ENCODE assay signal across 9 mouse cellular contexts in the genomic region with DNA sequence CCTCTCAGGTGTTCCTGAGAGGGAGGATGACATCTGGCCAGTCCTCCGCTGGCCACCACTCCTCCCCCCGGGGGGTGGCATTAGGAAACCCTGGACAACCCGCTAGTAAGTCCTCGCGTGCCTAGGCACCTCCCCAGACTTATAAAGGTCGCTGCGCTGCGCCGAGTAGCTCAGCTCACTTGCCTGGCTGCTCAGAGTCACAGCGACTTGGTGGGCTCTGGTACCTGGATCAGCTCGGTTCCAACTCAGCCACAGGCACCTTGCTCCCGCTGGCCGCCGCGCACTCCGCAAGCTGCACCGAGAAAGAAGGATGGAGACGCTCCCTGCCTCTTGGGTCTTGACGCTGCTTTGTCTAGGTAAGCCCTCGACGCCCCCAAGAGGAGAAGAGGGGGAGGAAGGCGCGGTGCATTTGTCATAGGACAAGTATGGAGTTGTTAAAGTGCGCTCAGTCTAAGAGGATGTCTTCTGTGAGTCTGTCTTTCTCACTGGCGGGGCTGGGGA. TPM values are rescaled to one million over a fixed set of nuclear protein-coding genes. Genes with fewer than 3 reads are reported as not detected.
DNase-seq lines count a peak whose midpoint lies in the region; ATAC-seq and TF ChIP-seq lines count a peak whose summit lies in the region.
"Had no signal": no experiment of that assay in that cellular context is flagged by ENCODE, and none has a peak within 500 bp of the region (broad histone marks: within the 10 kb centered on the region; RNA-seq: fewer than 3 reads in every experiment).

A gene (plus strand): TSS at position 173 of the 501 bp plus-strand sequence.

- no peaks in the 10 kb centered on the region for H3K36me3 ChIP-seq in testis, adult 2 months (ENCODE audit: control insufficient read depth, insufficient read depth, low read length)
- no peaks in the 10 kb centered on the region for H3K36me3 ChIP-seq in embryonic facial prominence, embryonic 15.5 days
- no peaks in the 10 kb centered on the region for H3K36me3 ChIP-seq in hindbrain, postnatal 0 days (ENCODE audit: insufficient read depth, low read length)
- no peaks in the 10 kb centered on the region for H3K36me3 ChIP-seq in midbrain, embryonic 11.5 days (ENCODE audit: control insufficient read depth, insufficient read depth, low read length)

- TF ChIP-seq CTCF in testis, adult 2 months (IDR thresholded peaks at IDR 0.05; ENCODE audit: control insufficient read depth, insufficient read depth, insufficient replicate concordance, low read depth, low read length), result no peak
- TF ChIP-seq CTCF in hindbrain, postnatal 0 days (IDR thresholded peaks at IDR 0.05; ENCODE audit: low read depth), result no peak

- DNase-seq in testis, postnatal 14 days (ENCODE audit: low spot score), result no peak
- DNase-seq in hindbrain, postnatal 0 days (ENCODE audit: low spot score), result peak; percentile 12
- peak; percentile 91 for DNase-seq in midbrain, embryonic 11.5 days (ENCODE audit: low spot score, missing footprints)
- no peak for DNase-seq in B cell, adult 2 months
- DNase-seq in left cerebral cortex, postnatal 36 days (ENCODE audit: low spot score in 2 of 2), result no peak

- H3K4me3 ChIP-seq in testis, adult 2 months (ENCODE audit: control insufficient read depth, low read depth, low read length), result peak within 1 kb of the TSS; percentile 58
- peak within 1 kb of the TSS; percentile 28 for H3K4me3 ChIP-seq in embryonic facial prominence, embryonic 15.5 days (replicated peaks)
- peak within 1 kb of the TSS; percentile 30 for H3K4me3 ChIP-seq in hindbrain, postnatal 0 days (ENCODE audit: low read length)
- peak within 1 kb of the TSS; percentile 35 for H3K4me3 ChIP-seq in midbrain, embryonic 11.5 days (ENCODE audit: low read depth, low read length)

- peaks cover 7% of the 10 kb centered on the region for H3K4me1 ChIP-seq in testis, adult 2 months (ENCODE audit: control insufficient read depth, insufficient read depth, low read length)
- H3K4me1 ChIP-seq in embryonic facial prominence, embryonic 15.5 days, result peaks cover 6% of the 10 kb centered on the region; the same call in 1 of the 2 replicates
- no peaks in the 10 kb centered on the region for H3K4me1 ChIP-seq in hindbrain, postnatal 0 days (ENCODE audit: insufficient read depth, low read length)
- no peaks in the 10 kb centered on the region; the same call in 1 of the 2 replicates for H3K4me1 ChIP-seq in midbrain, embryonic 11.5 days (ENCODE audit: control insufficient read depth, insufficient read depth, low read length)

- peak within 1 kb of the TSS; percentile 50 for H3K4me2 ChIP-seq in embryonic facial prominence, embryonic 15.5 days (replicated peaks)
- peak within 1 kb of the TSS; percentile 67 for H3K4me2 ChIP-seq in hindbrain, postnatal 0 days (ENCODE audit: low read depth, low read length)
- peak within 1 kb of the TSS; percentile 64 for H3K4me2 ChIP-seq in midbrain, embryonic 11.5 days

- no peaks in the 10 kb centered on the region for H3K27me3 ChIP-seq in testis, adult 2 months (ENCODE audit: control insufficient read depth, insufficient read depth, low read length)
- H3K27me3 ChIP-seq in embryonic facial prominence, embryonic 15.5 days, result peaks cover 12% of the 10 kb centered on the region; the same call in 1 of the 2 replicates
- peaks cover 11% of the 10 kb centered on the region for H3K27me3 ChIP-seq in hindbrain, postnatal 0 days (ENCODE audit: insufficient read depth, low read length)
- no peaks in the 10 kb centered on the region for H3K27me3 ChIP-seq in midbrain, embryonic 11.5 days (ENCODE audit: control insufficient read depth, insufficient read depth, low read length)

- peak within 1 kb of the TSS; percentile 12; the same call in 1 of the 2 replicates for H3K27ac ChIP-seq in testis, adult 2 months (ENCODE audit: control insufficient read depth, insufficient read depth, low read depth, low read length)
- no peak within 1 kb of the TSS for H3K27ac ChIP-seq in embryonic facial prominence, embryonic 15.5 days (replicated peaks)
- no peak within 1 kb of the TSS for H3K27ac ChIP-seq in hindbrain, postnatal 0 days
- H3K27ac ChIP-seq in midbrain, embryonic 11.5 days (ENCODE audit: low read depth, low read length), result no peak within 1 kb of the TSS

- 0 out of 2 replicates have a peak, but pooled peaks have one; percentile 57 for ATAC-seq in embryonic facial prominence, embryonic 15.5 days (ENCODE audit: insufficient number of reproducible peaks, low FRiP score, low TSS enrichment, low read depth)
- no peak for ATAC-seq in hindbrain, postnatal 0 days
- ATAC-seq in midbrain, embryonic 11.5 days (ENCODE audit: low FRiP score), result peak; percentile 85
- ATAC-seq in activated CD4-positive, CD25-positive, alpha-beta regulatory T cell, adult 4 months, result no peak

- intact Hi-C loops in left cerebral cortex, postnatal 36 days (cut with DNase I), result no loop called here

- no peak for TF ChIP-seq POLR2A in testis, adult 2 months (IDR thresholded peaks at IDR 0.05; ENCODE audit: control insufficient read depth, low read depth, low read length)

- no peak within 1 kb of the TSS for H3K9ac ChIP-seq in embryonic facial prominence, embryonic 15.5 days
- no peak within 1 kb of the TSS for H3K9ac ChIP-seq in hindbrain, postnatal 0 days (replicated peaks; ENCODE audit: low read length)
- H3K9ac ChIP-seq in midbrain, embryonic 11.5 days (ENCODE audit: low read length), result peak within 1 kb of the TSS; percentile 53

- no peaks in the 10 kb centered on the region for H3K9me3 ChIP-seq in embryonic facial prominence, embryonic 15.5 days (replicated peaks)
- no peaks in the 10 kb centered on the region for H3K9me3 ChIP-seq in hindbrain, postnatal 0 days (ENCODE audit: low read length)
- no peaks in the 10 kb centered on the region for H3K9me3 ChIP-seq in midbrain, embryonic 11.5 days (ENCODE audit: control insufficient read depth, low read length)

- 1% methylated on average over 25 of the region's 25 CpGs for WGBS in embryonic facial prominence, embryonic 15.5 days
- WGBS in hindbrain, postnatal 0 days, result 2% methylated on average over 25 of the region's 25 CpGs
- WGBS in midbrain, embryonic 11.5 days, result 1% methylated on average over 25 of the region's 25 CpGs

RNA-seq across cellular contexts. Expression of the gene that starts here (rescaled TPM):
- not detected in 2 replicates for polyA plus RNA-seq in testis, adult 2 months (2012; rRNA removed)
- polyA plus RNA-seq in embryonic facial prominence, embryonic 15.5 days (2015; fragmentation: Nextera tagmentation; extraction: Ambion mirVana), result 0.56 and 0.60 TPM in 2 replicates
- not detected in 2 replicates for total RNA-seq in hindbrain, postnatal 0 days (2014; rRNA removed)
- polyA plus RNA-seq in hindbrain, postnatal 0 days (2015; fragmentation: Nextera tagmentation; extraction: Ambion mirVana), result not detected in 2 replicates
- polyA plus RNA-seq in midbrain, embryonic 11.5 days (2014; fragmentation: Nextera tagmentation; extraction: Ambion mirVana), result not detected in 2 replicates
- not detected for polyA plus RNA-seq in activated CD4-positive, CD25-positive, alpha-beta regulatory T cell, adult 4 months (2017; shearing (Covaris generic))
- not detected for total RNA-seq in left cerebral cortex, postnatal 36 days (2021)
- polyA plus RNA-seq: spleen, adult 2 months had no signal

Comparison
In these comparisons a context has a peak if more than half of its experiments do, and no peak if none do; other contexts are left out.
1. Peak in ATAC-seq, H3K4me3 ChIP-seq and H3K4me2 ChIP-seq in embryonic facial prominence, embryonic 15.5 days; RNA of the gene not detected or under 1 TPM.
2. Peak in DNase-seq, H3K4me3 ChIP-seq and H3K4me2 ChIP-seq in hindbrain, postnatal 0 days; RNA of the gene not detected or under 1 TPM.
3. Peak in DNase-seq, ATAC-seq, H3K4me3 ChIP-seq, H3K9ac ChIP-seq and H3K4me2 ChIP-seq in midbrain, embryonic 11.5 days; RNA of the gene not detected or under 1 TPM.